Mouse (Mus musculus) heart, embryonic 11.5 days (tissue): ENCODE results near the gene Kctd10. TPM values are rescaled to one million over a fixed set of nuclear protein-coding genes. Genes with fewer than 3 reads are reported as not detected.

ENCODE experiments used
- ATAC-seq: fragments of 200-750 bp; cut with Nextera tagmentation; replicated peaks from 2 replicates; pipeline ENCODE4 v1.8.0; 2017; ENCODE audit warnings: moderate library complexity; ENCODE audit not compliant: insufficient number of reproducible peaks, low FRiP score, low TSS enrichment
- H3K27ac ChIP-seq: fragments of 300-500 bp; sonication (generic); 2 replicates; pipeline ENCODE4 v1.5.1; 2014; ENCODE audit warnings: mild to moderate bottlenecking, low read depth, low read length
- H3K27me3 ChIP-seq: fragments of 300-500 bp; sonication (generic); 2 replicates; pipeline ENCODE4 v1.6.1; 2014; ENCODE audit warnings: mild to moderate bottlenecking, low read length, mixed read lengths; ENCODE audit not compliant: control insufficient read depth, insufficient read depth
- H3K36me3 ChIP-seq: fragments of 300-500 bp; sonication (generic); 2 replicates; pipeline ENCODE4 v1.6.1; 2014; ENCODE audit warnings: mild to moderate bottlenecking, low read length, moderate library complexity, mixed read lengths; ENCODE audit not compliant: control insufficient read depth, insufficient read depth
- H3K4me1 ChIP-seq: fragments of 300-500 bp; sonication (generic); 2 replicates; pipeline ENCODE4 v1.6.1; 2014; ENCODE audit warnings: low read length; ENCODE audit not compliant: control insufficient read depth, insufficient read depth
- H3K4me2 ChIP-seq: fragments of 300-500 bp; sonication (generic); 2 replicates; pipeline ENCODE4 v1.6.1; 2014; ENCODE audit warnings: mild to moderate bottlenecking, moderate library complexity
- H3K4me3 ChIP-seq: fragments of 300-500 bp; sonication (generic); 2 replicates; pipeline ENCODE4 v1.5.1; 2014; ENCODE audit warnings: low read depth, low read length
- H3K9ac ChIP-seq: fragments of 300-500 bp; sonication (generic); 2 replicates; pipeline ENCODE4 v1.6.1; 2014; ENCODE audit warnings: mild to moderate bottlenecking, low read depth, low read length, moderate library complexity
- H3K9me3 ChIP-seq: fragments of 300-500 bp; sonication (generic); replicated peaks from 2 replicates; pipeline ENCODE4 v1.6.1; 2016; ENCODE audit warnings: low read length; ENCODE audit not compliant: control insufficient read depth
- WGBS: fragments of 180-500 bp; shearing (Covaris S2); extraction: QIAGEN DNeasy Blood & Tissue Kit; methylation state at CpG from one replicate; pipeline ENCODE4 v1.1.7; 2014; ENCODE audit not compliant: insufficient replicate concordance; 5-methylcytosine and 5-hydroxymethylcytosine counted together
- polyA plus RNA-seq: library from polyadenylated mRNA; unstranded; fragments of >200 nt; fragmentation: Nextera tagmentation; extraction: Ambion mirVana; gene quantifications from 2 replicates; pipeline ENCODE4 v1.2.1, GENCODE M21; 2014

Gene Kctd10
- polyA plus RNA-seq, 1 experiment from 2014 or later: 84.8 TPM

- H3K4me2 ChIP-seq: no peak overlapping the region
- H3K4me3 ChIP-seq: no peak overlapping the region
- no peak overlapping the region for H3K27ac ChIP-seq
- no peak for ATAC-seq
- H3K4me1 ChIP-seq: no peaks in the 10 kb centered on the region
- H3K9me3 ChIP-seq: no peaks in the 10 kb centered on the region
- H3K9ac ChIP-seq: no peak overlapping the region
- no peaks in the 10 kb centered on the region for H3K27me3 ChIP-seq
- H3K36me3 ChIP-seq: peaks cover 53% of the 10 kb centered on the region
- WGBS: 82% methylated on average over 9 of the region's 9 CpGs
Measured at GRCm38 (mm10) chr5:114393169-114393568, 12.9 kb upstream of the Kctd10 start.

- peaks cover 36% of the 10 kb centered on the region for H3K36me3 ChIP-seq
- H3K9me3 ChIP-seq: no peaks in the 10 kb centered on the region
- no peak overlapping the region for H3K4me3 ChIP-seq
- no peak overlapping the region for H3K9ac ChIP-seq
- no peaks in the 10 kb centered on the region for H3K27me3 ChIP-seq
- H3K4me1 ChIP-seq: peaks cover 8% of the 10 kb centered on the region
- H3K4me2 ChIP-seq: no peak overlapping the region
- ATAC-seq: no peak
- no peak overlapping the region for H3K27ac ChIP-seq
- WGBS: 89% methylated on average over 8 of the region's 8 CpGs
Measured at GRCm38 (mm10) chr5:114384448-114384847, 4.1 kb upstream of the Kctd10 start.

- peaks cover 26% of the 10 kb centered on the region for H3K36me3 ChIP-seq
Measured at GRCm38 (mm10) chr5:114383184-114383904, 3.0 kb upstream of the Kctd10 start.

GRCm38 (mm10) chr5:114381013-114381351, 674 bp upstream of the Kctd10 start:
- Histone ChIP-seq H3K4me3 (peak overlapping the region; percentile 89), H3K9ac (peak overlapping the region; percentile 97), H3K4me1 (peaks cover 38% of the 10 kb centered on the region), H3K27ac (peak overlapping the region; percentile 92), H3K27me3 (no peaks in the 10 kb centered on the region), H3K4me2 (peak overlapping the region; percentile 90), H3K36me3 (peaks cover 9% of the 10 kb centered on the region), H3K9me3 (no peaks in the 10 kb centered on the region)
- under 1% methylated on average over 18 of the region's 18 CpGs for WGBS
- no peak for ATAC-seq

More at GRCm38 (mm10) chr5:114383184-114383904, 3.0 kb upstream of the Kctd10 start:
- WGBS: 76% methylated on average over 9 of the region's 9 CpGs
- H3K27ac ChIP-seq: no peak overlapping the region
- no peak overlapping the region for H3K4me2 ChIP-seq
- H3K9me3 ChIP-seq: no peaks in the 10 kb centered on the region
- H3K4me1 ChIP-seq: peaks cover 19% of the 10 kb centered on the region
- no peak overlapping the region for H3K9ac ChIP-seq
- H3K4me3 ChIP-seq: no peak overlapping the region
- no peak for ATAC-seq
- no peaks in the 10 kb centered on the region for H3K27me3 ChIP-seq

- Histone ChIP-seq H3K4me2 (peak overlapping the region; percentile 90), H3K9me3 (no peaks in the 10 kb centered on the region), H3K4me3 (peak overlapping the region; percentile 89), H3K27ac (peak overlapping the region; percentile 92), H3K27me3 (no peaks in the 10 kb centered on the region), H3K36me3 (0 out of 2 replicates have a peak, but pooled peaks cover 4% of the 10 kb centered on the region), H3K4me1 (peaks cover 50% of the 10 kb centered on the region), H3K9ac (peak overlapping the region; percentile 97)
- whole genome bisulfite sequencing: under 1% methylated on average over 20 of the region's 20 CpGs
- ATAC-seq: peak; percentile 3; the same call in 1 of the 2 replicates
Measured at GRCm38 (mm10) chr5:114379763-114380162, 545 bp downstream of the Kctd10 start.

- H3K9me3 ChIP-seq: no peaks in the 10 kb centered on the region
- WGBS: 50% methylated on average over 6 of the region's 6 CpGs
- no peaks in the 10 kb centered on the region for H3K27me3 ChIP-seq
- peak overlapping the region; percentile 68 for H3K27ac ChIP-seq
- H3K36me3 ChIP-seq: 0 out of 2 replicates have a peak, but pooled peaks cover 4% of the 10 kb centered on the region
- H3K4me2 ChIP-seq: peak overlapping the region; percentile 90
- peak overlapping the region; percentile 89 for H3K4me3 ChIP-seq
- H3K9ac ChIP-seq: peak overlapping the region; percentile 97
- peaks cover 58% of the 10 kb centered on the region for H3K4me1 ChIP-seq
- no peak for ATAC-seq
Measured at GRCm38 (mm10) chr5:114378936-114379335, 1.4 kb downstream of the Kctd10 start.

- no peak for ATAC-seq
- Histone ChIP-seq H3K4me1 (peaks cover 64% of the 10 kb centered on the region), H3K9ac (peak overlapping the region; percentile 97; the same call in 1 of the 2 replicates), H3K4me2 (peak overlapping the region; percentile 90), H3K4me3 (peak overlapping the region; percentile 89), H3K27me3 (no peaks in the 10 kb centered on the region), H3K27ac (peak overlapping the region; percentile 68), H3K9me3 (no peaks in the 10 kb centered on the region), H3K36me3 (peaks cover 7% of the 10 kb centered on the region; the same call in 1 of the 2 replicates)
- WGBS: 36% methylated on average over 10 of the region's 10 CpGs
Measured at GRCm38 (mm10) chr5:114378177-114378920, 2.0 kb downstream of the Kctd10 start.

- ATAC-seq: no peak
- H3K36me3 ChIP-seq: peaks cover 11% of the 10 kb centered on the region
Measured at GRCm38 (mm10) chr5:114374409-114375213, 5.7 kb downstream of the Kctd10 start.

More at GRCm38 (mm10) chr5:114374409-114375213, 5.7 kb downstream of the Kctd10 start:
- WGBS: 75% methylated on average over 23 of the region's 23 CpGs
- H3K4me2 ChIP-seq: peak overlapping the region; percentile 18
- H3K4me1 ChIP-seq: peaks cover 92% of the 10 kb centered on the region
- no peak overlapping the region; the same call in 1 of the 2 replicates for H3K27ac ChIP-seq
- H3K4me3 ChIP-seq: no peak overlapping the region
- H3K9ac ChIP-seq: no peak overlapping the region
- no peaks in the 10 kb centered on the region for H3K9me3 ChIP-seq
- no peaks in the 10 kb centered on the region for H3K27me3 ChIP-seq
